Mouse (Mus musculus) liver, embryonic 14.5 days (tissue): ENCODE data around the gene Sla2.

Source experiments
- CTCF ChIP-seq: IDR thresholded peaks from 2 replicates; pipeline ENCODE4 v1.5.1; 2016; ENCODE audit warnings: antibody characterized with exemption, low read depth, control low read depth
- EP300 ChIP-seq: IDR thresholded peaks from 2 replicates; pipeline ENCODE4 v1.6.1; 2016; ENCODE audit warnings: antibody characterized with exemption, low read depth

GRCm38 (mm10) chr2:156916419-156917125, 29.6 kb upstream of the Sla2 start:
- TF ChIP-seq EP300 (no peak), CTCF (no peak)
